Mouse (Mus musculus): ENCODE measurements at regions not wholly inside any gene's neighbourhood (a gene's known extent, or its start where the extent isn't known, plus 50 kb on each side); places are given as distances from the start of the nearest gene placed in this dataset.

GRCm38 (mm10) chr12:64393106-64393505 lies 81.4 kb downstream of the Fscb start:
- peak in 1 of 2 experiments; percentile 46 for DNase-seq (ENCODE audit: low spot score in 2 of 2)

DNA sequence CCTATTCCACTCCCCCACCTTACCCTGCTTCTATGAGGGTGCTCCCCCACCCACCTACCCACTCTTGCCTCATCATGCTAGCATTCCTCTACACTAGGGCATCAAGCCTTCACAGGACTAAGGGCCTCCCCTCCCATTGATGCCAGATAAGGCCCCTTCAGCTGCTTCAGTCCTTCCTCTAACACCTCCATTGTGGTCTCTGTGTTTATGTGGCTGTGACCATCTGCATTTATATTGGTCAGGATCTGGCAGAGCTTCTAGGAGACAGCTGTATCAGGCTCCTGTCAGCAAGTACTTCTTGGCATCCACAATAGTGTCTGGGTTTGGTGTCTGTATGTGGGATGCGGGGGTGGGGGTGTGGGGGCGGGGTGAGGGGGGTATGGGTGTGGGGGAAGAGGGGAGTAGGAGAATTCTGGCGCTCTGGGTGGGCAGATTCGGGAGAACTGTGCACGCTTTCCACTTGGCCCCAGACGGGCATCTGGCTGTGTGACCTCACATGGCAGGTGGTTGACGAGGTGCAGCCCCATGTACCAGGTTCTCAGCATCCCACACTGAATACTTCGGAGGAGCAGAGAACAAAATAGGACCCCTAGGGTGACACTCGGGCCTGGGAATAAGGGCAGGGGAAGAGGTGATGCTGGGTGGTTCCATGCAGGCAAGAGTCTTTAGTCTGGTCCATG lies 84.6 kb downstream of the Fscb start:
- no peak for DNase-seq (ENCODE audit: low spot score in 2 of 2)

GRCm38 (mm10) chr12:64364941-64365340 lies 109.5 kb downstream of the Fscb start:
- DNase-seq (ENCODE audit: low spot score in 2 of 2) = no peak

GRCm38 (mm10) chr12:64361592-64362116 lies 112.8 kb downstream of the Fscb start:
- DNase-seq (ENCODE audit: low spot score in 2 of 2) = no peak

GRCm38 (mm10) chr12:64360698-64361097 lies 113.8 kb downstream of the Fscb start:
- DNase-seq (ENCODE audit: low spot score in 2 of 2) = no peak

DNA sequence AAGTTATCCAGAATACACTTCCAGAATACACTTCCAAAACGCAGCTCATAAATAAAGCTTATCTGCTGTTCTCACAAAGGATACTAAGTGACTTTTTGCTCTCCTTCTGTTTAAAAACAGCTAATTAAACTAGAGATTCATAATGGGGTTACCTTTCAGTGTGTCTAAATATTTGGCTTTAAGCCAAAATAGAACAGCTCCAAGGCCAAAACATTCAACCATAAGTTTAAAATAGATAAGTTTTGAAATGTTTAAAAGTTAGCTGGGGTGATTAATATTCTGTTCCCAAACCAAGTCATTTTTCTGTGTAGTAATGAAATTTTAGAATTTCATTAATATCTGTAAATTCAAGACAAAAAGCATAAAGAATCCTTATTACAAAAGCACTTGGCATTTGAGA lies 130.7 kb downstream of the Fscb start:
- DNase-seq (ENCODE audit: low spot score in 2 of 2) = no peak

DNA sequence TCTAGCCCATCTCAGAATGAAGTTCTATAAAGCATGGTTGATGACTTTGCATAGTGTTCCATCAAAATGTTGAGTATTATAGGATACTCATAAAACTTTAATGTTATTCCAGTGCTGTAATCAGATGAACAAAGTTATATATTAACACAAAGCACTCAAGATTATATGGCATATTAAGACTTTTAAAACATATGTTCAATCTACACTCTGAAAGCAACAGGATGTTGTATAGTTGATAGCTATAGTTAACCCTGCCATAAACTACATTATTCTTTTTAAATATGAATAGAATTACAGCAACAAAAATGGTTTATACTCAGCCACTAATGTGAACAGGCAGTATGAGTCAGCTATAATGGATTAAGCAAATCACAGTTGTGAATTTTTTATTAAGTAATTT lies 139.3 kb downstream of the Fscb start:
- DNase-seq (ENCODE audit: low spot score in 2 of 2) = no peak
